Mouse (Mus musculus) ES-E14 (cell line): ENCODE measurements around the gene Zfp865.

Experiments
- CHD2 ChIP-seq: IDR thresholded peaks from 2 replicates; pipeline ENCODE4 v1.6.1; 2014; ENCODE audit warnings: mild to moderate bottlenecking, low read depth, low read length, inconsistent platforms
- HCFC1 ChIP-seq: IDR thresholded peaks from 2 replicates; pipeline ENCODE4 v1.6.1; 2012; ENCODE audit warnings: low read length, inconsistent platforms, borderline replicate concordance; ENCODE audit not compliant: insufficient read depth
- ZNF384 ChIP-seq: IDR thresholded peaks from 2 replicates; pipeline ENCODE4 v1.6.1; 2012; ENCODE audit warnings: low read depth, low read length, inconsistent platforms

- TF ChIP-seq HCFC1 (no peak), CHD2 (no peak), ZNF384 (no peak)
These were observed 26.0 kb upstream of the Zfp865 start for GRCm38 (mm10) chr7:4993999-4994788.
